Mouse (Mus musculus): ENCODE results near the gene Mrps34.

The Mrps34 gene

GRCm38 (mm10) chr17:24899153-24899552 is 4.2 kb downstream of the Mrps34 start:
- DNase-seq (ENCODE audit: low spot score in 2 of 2): no peak

- no peak for DNase-seq (ENCODE audit: low spot score in 2 of 2)
Observed at GRCm38 (mm10) chr17:24900014-24900413, 5.1 kb downstream of the Mrps34 start.

- no peak for DNase-seq (ENCODE audit: low spot score in 2 of 2)
Observed at GRCm38 (mm10) chr17:24902124-24902523, 7.2 kb downstream of the Mrps34 start.

GRCm38 (mm10) chr17:24902671-24903474 is 8.0 kb downstream of the Mrps34 start:
- peak; percentile 54 to 77 for DNase-seq (ENCODE audit: low spot score in 2 of 2)

- DNase-seq (ENCODE audit: low spot score in 2 of 2): no peak
Observed at GRCm38 (mm10) chr17:24903767-24904166, 8.9 kb downstream of the Mrps34 start.

GRCm38 (mm10) chr17:24907591-24907990 is 12.7 kb downstream of the Mrps34 start:
- no peak for DNase-seq (ENCODE audit: low spot score in 2 of 2)

GRCm38 (mm10) chr17:24913984-24914383 is 19.1 kb downstream of the Mrps34 start:
- no peak for DNase-seq (ENCODE audit: low spot score in 2 of 2)

GRCm38 (mm10) chr17:24923246-24923645 is 28.3 kb downstream of the Mrps34 start:
- no peak for DNase-seq (ENCODE audit: low spot score in 2 of 2)

- no peak for DNase-seq (ENCODE audit: low spot score in 2 of 2)
Observed at GRCm38 (mm10) chr17:24929506-24929905, 34.6 kb downstream of the Mrps34 start.

- no peak for DNase-seq (ENCODE audit: low spot score in 2 of 2)
Observed at GRCm38 (mm10) chr17:24932431-24932830, 37.5 kb downstream of the Mrps34 start.

GRCm38 (mm10) chr17:24933163-24933562 is 38.2 kb downstream of the Mrps34 start:
- no peak for DNase-seq (ENCODE audit: low spot score in 2 of 2)

- no peak for DNase-seq (ENCODE audit: low spot score in 2 of 2)
Observed at GRCm38 (mm10) chr17:24934926-24935325, 40.0 kb downstream of the Mrps34 start.

GRCm38 (mm10) chr17:24935666-24936065 is 40.8 kb downstream of the Mrps34 start:
- no peak for DNase-seq (ENCODE audit: low spot score in 2 of 2)

- DNase-seq (ENCODE audit: low spot score in 2 of 2): peak; percentile 96
Observed at GRCm38 (mm10) chr17:24936259-24937237, 41.6 kb downstream of the Mrps34 start, which contains the start of gene Mapk8ip3. Mapk8ip3 (minus strand) TSS chr17:24936977.

- DNase-seq (ENCODE audit: low spot score in 2 of 2): no peak
Observed at GRCm38 (mm10) chr17:24937266-24937665, 42.4 kb downstream of the Mrps34 start.

- DNase-seq (ENCODE audit: low spot score in 2 of 2): peak; percentile 18 to 44
Observed at GRCm38 (mm10) chr17:24942453-24942852, 47.5 kb downstream of the Mrps34 start.

GRCm38 (mm10) chr17:24943036-24943435 is 48.1 kb downstream of the Mrps34 start:
- peak in 1 of 2 experiments; percentile 15 for DNase-seq (ENCODE audit: low spot score in 2 of 2)

- DNase-seq (ENCODE audit: low spot score in 2 of 2): peak; percentile 58 to 60
Observed at GRCm38 (mm10) chr17:24943589-24943988, 48.7 kb downstream of the Mrps34 start.
